Comparison of ENCODE assay signal across 9 mouse cellular contexts in genomic region chr7:79729743-79730370, GRCm38 (mm10). TPM values are rescaled to one million over a fixed set of nuclear protein-coding genes. Genes with fewer than 3 reads are reported as not detected.
DNase-seq lines count a peak whose midpoint lies in the region; ATAC-seq and TF ChIP-seq lines count a peak whose summit lies in the region.
"Had no signal": no experiment of that assay in that cellular context is flagged by ENCODE, and none has a peak within 500 bp of the region (broad histone marks: within the 10 kb centered on the region; RNA-seq: fewer than 3 reads in every experiment).

No protein-coding gene starts in this region.

- WGBS in forebrain, embryonic 11.5 days: 67% methylated on average over 11 of the region's 11 CpGs
- WGBS in forebrain, embryonic 10.5 days: 73% methylated on average over 11 of the region's 11 CpGs
- 57% methylated on average over 11 of the region's 11 CpGs for WGBS in lung, adult 2 months

- no peak overlapping the region for H3ac ChIP-seq in myocyte (ENCODE audit: control insufficient read depth, insufficient read length)

- no peak overlapping the region for H3K9ac ChIP-seq in forebrain, embryonic 11.5 days (ENCODE audit: low read length)
- H3K9ac ChIP-seq: liver, embryonic 15.5 days had no signal

- H3K27me3 ChIP-seq in forebrain, embryonic 11.5 days (ENCODE audit: control insufficient read depth, insufficient read depth, low read length): no peaks in the 10 kb centered on the region
- peaks cover 41% of the 10 kb centered on the region for H3K27me3 ChIP-seq in forebrain, embryonic 10.5 days (ENCODE audit: poor library complexity, severe bottlenecking)
- H3K27me3 ChIP-seq in myocyte (ENCODE audit: control insufficient read depth, insufficient read depth, insufficient read length): peaks cover 12% of the 10 kb centered on the region

- H3K4me2 ChIP-seq in forebrain, embryonic 11.5 days (ENCODE audit: low read depth, low read length, severe bottlenecking): no peak overlapping the region
- H3K4me2 ChIP-seq in myocyte (ENCODE audit: low read depth): peak overlapping the region; percentile 24
- H3K4me2 ChIP-seq: liver, embryonic 15.5 days had no signal

- no peak; the same call in 1 of the 2 replicates for ATAC-seq in forebrain, embryonic 11.5 days (replicated peaks; ENCODE audit: low FRiP score)

- no peak overlapping the region for H3K4me3 ChIP-seq in forebrain, embryonic 11.5 days (ENCODE audit: low read depth, low read length)
- no peak overlapping the region for H3K4me3 ChIP-seq in forebrain, embryonic 10.5 days
- no peak overlapping the region for H3K4me3 ChIP-seq in lung, adult 2 months (replicated peaks; ENCODE audit: extremely low read depth, low read depth, low read length)
- no peak overlapping the region for H3K4me3 ChIP-seq in myocyte
- H3K4me3 ChIP-seq: liver, embryonic 15.5 days had no signal

- TF ChIP-seq CTCF in lung, adult 2 months (IDR thresholded peaks at IDR 0.05; ENCODE audit: insufficient read depth, low read length): peak; percentile 23; the same call in 1 of the 2 replicates

- no peaks in the 10 kb centered on the region for H3K4me1 ChIP-seq in forebrain, embryonic 11.5 days (replicated peaks; ENCODE audit: control insufficient read depth, insufficient read depth, low read length)
- H3K4me1 ChIP-seq in forebrain, embryonic 10.5 days: peaks cover 15% of the 10 kb centered on the region
- no peaks in the 10 kb centered on the region for H3K4me1 ChIP-seq in lung, adult 2 months (ENCODE audit: control insufficient read depth, insufficient read depth, low read length)
- H3K4me1 ChIP-seq: liver, embryonic 15.5 days had no signal

- no peak overlapping the region for H3K27ac ChIP-seq in forebrain, embryonic 11.5 days (ENCODE audit: low read depth, low read length)
- H3K27ac ChIP-seq in forebrain, embryonic 10.5 days: no peak overlapping the region
- H3K27ac ChIP-seq: liver, embryonic 15.5 days had no signal

- H3K9me3 ChIP-seq in forebrain, embryonic 11.5 days (ENCODE audit: control insufficient read depth, low read length): no peaks in the 10 kb centered on the region
- H3K9me3 ChIP-seq in forebrain, embryonic 10.5 days: no peaks in the 10 kb centered on the region
- H3K9me3 ChIP-seq: liver, embryonic 15.5 days had no signal

- no peak for TF ChIP-seq POLR2A in lung, adult 2 months (IDR thresholded peaks at IDR 0.05; ENCODE audit: borderline replicate concordance, extremely low read depth, low read depth, low read length)
- TF ChIP-seq POLR2A in myocyte (IDR thresholded peaks at IDR 0.05; ENCODE audit: insufficient read length, low read depth): no peak

- H3K36me3 ChIP-seq in forebrain, embryonic 11.5 days (ENCODE audit: control insufficient read depth, insufficient read depth, low read length): no peaks in the 10 kb centered on the region
- H3K36me3 ChIP-seq in forebrain, embryonic 10.5 days (replicated peaks): no peaks in the 10 kb centered on the region
- H3K36me3 ChIP-seq in myocyte (ENCODE audit: control insufficient read depth, insufficient read depth): no peaks in the 10 kb centered on the region
- H3K36me3 ChIP-seq: liver, embryonic 15.5 days had no signal

- peak; percentile 61 for DNase-seq in forebrain, embryonic 11.5 days (ENCODE audit: low spot score)
- no peak for DNase-seq in forebrain, embryonic 10.5 days (ENCODE audit: extremely low spot score, low spot score)
- DNase-seq in lung, adult 2 months: no peak
- no peak for DNase-seq in lung, postnatal 36 days
- peak; percentile 73 for DNase-seq in adrenal gland, postnatal 14 days
- no peak for DNase-seq in urinary bladder, postnatal 14 days (ENCODE audit: low spot score)
- no peak for DNase-seq in cerebellum, adult 11-12 months

- no peaks in the 10 kb centered on the region for H3K79me2 ChIP-seq in myocyte (ENCODE audit: control insufficient read depth, insufficient read depth)

TF ChIP-seq in myocyte, 11 proteins besides CTCF, POLR2A, EP300 and RAD21:
- no peak for TF ChIP-seq MYOG (IDR thresholded peaks at IDR 0.05; ENCODE audit: control insufficient read depth in 1 of 3, insufficient read depth in 1 of 3, insufficient read length in 2 of 3, low read depth in 2 of 3)
- no peak for TF ChIP-seq USF1 (IDR thresholded peaks at IDR 0.05; ENCODE audit: low read depth)

RNA-seq across cellular contexts. Expression of gene Plin1, which starts 2.8 kb away (rescaled TPM):
- 0.07 TPM in 1 of 2 replicates, not detected in the other for polyA plus RNA-seq in forebrain, embryonic 11.5 days (2014; fragmentation: Nextera tagmentation; extraction: Ambion mirVana)
- polyA plus RNA-seq in forebrain, embryonic 10.5 days (2016; fragmentation: Nextera tagmentation; extraction: Ambion mirVana): not detected in 2 replicates
- polyA plus RNA-seq in lung, adult 2 months (2012; rRNA removed): 48.1 and 83.8 TPM in 2 replicates
- total RNA-seq in adrenal gland, postnatal 14 days (2021): 646 and 719 TPM in 2 replicates
- not detected for polyA plus RNA-seq in myocyte (2012; fragmentation: generic; extraction: Trizol)
- polyA plus RNA-seq: liver, embryonic 15.5 days had no signal

RNA-seq across cellular contexts. Expression of gene Pex11a, which starts 13.1 kb away (rescaled TPM):
- 7.6 and 8.7 TPM in 2 replicates for polyA plus RNA-seq in forebrain, embryonic 11.5 days (2014; fragmentation: Nextera tagmentation; extraction: Ambion mirVana)
- 9.6 and 11.0 TPM in 2 replicates for polyA plus RNA-seq in forebrain, embryonic 10.5 days (2016; fragmentation: Nextera tagmentation; extraction: Ambion mirVana)
- 17.9 and 18.6 TPM in 2 replicates for polyA plus RNA-seq in lung, adult 2 months (2012; rRNA removed)
- total RNA-seq in adrenal gland, postnatal 14 days (2021): 45.9 and 53.5 TPM in 2 replicates
- 5.9 TPM for polyA plus RNA-seq in myocyte (2012; fragmentation: generic; extraction: Trizol)

RNA-seq across cellular contexts. Expression of gene Wdr93, which starts 13.1 kb away (rescaled TPM):
- 0.21 and 0.37 TPM in 2 replicates for polyA plus RNA-seq in forebrain, embryonic 11.5 days (2014; fragmentation: Nextera tagmentation; extraction: Ambion mirVana)
- polyA plus RNA-seq in forebrain, embryonic 10.5 days (2016; fragmentation: Nextera tagmentation; extraction: Ambion mirVana): 0.34 and 0.45 TPM in 2 replicates
- polyA plus RNA-seq in lung, adult 2 months (2012; rRNA removed): 1.7 and 1.8 TPM in 2 replicates
- total RNA-seq in adrenal gland, postnatal 14 days (2021): 1.8 and 2.8 TPM in 2 replicates
- 0.10 TPM for polyA plus RNA-seq in myocyte (2012; fragmentation: generic; extraction: Trizol)

RNA-seq across cellular contexts. Expression of gene Kif7, which starts 14.3 kb away (rescaled TPM):
- polyA plus RNA-seq in forebrain, embryonic 11.5 days (2014; fragmentation: Nextera tagmentation; extraction: Ambion mirVana): 7.3 and 8.7 TPM in 2 replicates
- polyA plus RNA-seq in forebrain, embryonic 10.5 days (2016; fragmentation: Nextera tagmentation; extraction: Ambion mirVana): 6.3 and 6.4 TPM in 2 replicates
- polyA plus RNA-seq in lung, adult 2 months (2012; rRNA removed): 3.5 and 3.8 TPM in 2 replicates
- 4.2 and 5.0 TPM in 2 replicates for total RNA-seq in adrenal gland, postnatal 14 days (2021)
- 3.3 TPM for polyA plus RNA-seq in myocyte (2012; fragmentation: generic; extraction: Trizol)

Comparison
In these comparisons a context has a peak if more than half of its experiments do, and no peak if none do; other contexts are left out.
1. DNase-seq: peak in forebrain, embryonic 11.5 days (single experiment) and adrenal gland, postnatal 14 days (single experiment); none in forebrain, embryonic 10.5 days (single experiment), lung, adult 2 months (single experiment), lung, postnatal 36 days (single experiment), urinary bladder, postnatal 14 days (single experiment) and cerebellum, adult 11-12 months (single experiment).
2. RNA of gene Plin1, which starts 2.8 kb away (polyA plus RNA-seq): 48.1 to 83.8 TPM in lung, adult 2 months; 0.07 TPM in forebrain, embryonic 11.5 days, not detected in myocyte (single experiment) and not detected in forebrain, embryonic 10.5 days; every median in the first group is over 10 times any median in the second.